Mouse (Mus musculus) retina, postnatal 7 days (tissue): Measurements from ENCODE around the gene Ccl9.

ENCODE experiments used
- DNase-seq: peaks from one replicate; pipeline ENCODE4 v3.0.0-alpha.2; 2012; ENCODE audit warnings: low read depth, low spot score

Gene Ccl9

GRCm38 (mm10) chr11:83578186-83578760 lies at the start of gene Ccl9:
Gene Ccl9, minus strand, starts transcription at chr11:83578636.
- no peak for DNase-seq

GRCm38 (mm10) chr11:83623586-83623985 lies 45.1 kb upstream of the Ccl9 start:
- DNase-seq, result no peak

- no peak for DNase-seq
Measured at GRCm38 (mm10) chr11:83619037-83619436, 40.6 kb upstream of the Ccl9 start.

GRCm38 (mm10) chr11:83618238-83618637 lies 39.8 kb upstream of the Ccl9 start:
- no peak for DNase-seq

- no peak for DNase-seq
Measured at GRCm38 (mm10) chr11:83616586-83616985, 38.1 kb upstream of the Ccl9 start.

GRCm38 (mm10) chr11:83610900-83611299 lies 32.5 kb upstream of the Ccl9 start:
- DNase-seq, result no peak

GRCm38 (mm10) chr11:83606396-83606795 lies 28.0 kb upstream of the Ccl9 start:
- no peak for DNase-seq

- no peak for DNase-seq
Measured at GRCm38 (mm10) chr11:83605535-83605934, 27.1 kb upstream of the Ccl9 start.

- DNase-seq, result no peak
Measured at GRCm38 (mm10) chr11:83604698-83605097, 26.3 kb upstream of the Ccl9 start.

GRCm38 (mm10) chr11:83603399-83603798 lies 25.0 kb upstream of the Ccl9 start:
- no peak for DNase-seq

GRCm38 (mm10) chr11:83600576-83600975 lies 22.1 kb upstream of the Ccl9 start:
- DNase-seq, result no peak

GRCm38 (mm10) chr11:83598991-83599390 lies 20.6 kb upstream of the Ccl9 start:
- DNase-seq, result no peak

- no peak for DNase-seq
Measured at GRCm38 (mm10) chr11:83598207-83598837, 19.9 kb upstream of the Ccl9 start.

- DNase-seq, result no peak
Measured at GRCm38 (mm10) chr11:83597796-83598195, 19.4 kb upstream of the Ccl9 start.

- no peak for DNase-seq
Measured at GRCm38 (mm10) chr11:83595669-83596455, 17.4 kb upstream of the Ccl9 start.

GRCm38 (mm10) chr11:83593453-83593852 lies 15.0 kb upstream of the Ccl9 start:
- DNase-seq, result no peak

- DNase-seq, result no peak
Measured at GRCm38 (mm10) chr11:83592853-83593252, 14.4 kb upstream of the Ccl9 start, which contains the start of gene Ccl6. Gene Ccl6, minus strand, starts transcription at chr11:83593087.

GRCm38 (mm10) chr11:83584232-83584631 lies 5.8 kb upstream of the Ccl9 start:
- DNase-seq, result no peak

GRCm38 (mm10) chr11:83583450-83583754 lies 5.0 kb upstream of the Ccl9 start:
- DNase-seq, result no peak

GRCm38 (mm10) chr11:83582626-83583449 lies 4.4 kb upstream of the Ccl9 start:
- DNase-seq, result no peak

- DNase-seq, result no peak
Measured at GRCm38 (mm10) chr11:83581626-83582610, 3.5 kb upstream of the Ccl9 start.
